Mouse (Mus musculus) heart, postnatal 0 days (tissue): ENCODE measurements around the gene H2-Q4.
"Not testable (repeated sequence)": the region's sequence is repeated elsewhere in the genome, so short reads cannot be mapped to it uniquely, and the experiment has no call there.

ENCODE experiments used
- CTCF ChIP-seq: IDR thresholded peaks from 2 replicates; pipeline ENCODE4 v1.5.1; 2016; ENCODE audit warnings: antibody characterized with exemption, control low read depth, low read depth
- EP300 ChIP-seq: IDR thresholded peaks from 2 replicates; pipeline ENCODE4 v1.6.1; 2016; ENCODE audit warnings: antibody characterized with exemption, low read depth

DNA sequence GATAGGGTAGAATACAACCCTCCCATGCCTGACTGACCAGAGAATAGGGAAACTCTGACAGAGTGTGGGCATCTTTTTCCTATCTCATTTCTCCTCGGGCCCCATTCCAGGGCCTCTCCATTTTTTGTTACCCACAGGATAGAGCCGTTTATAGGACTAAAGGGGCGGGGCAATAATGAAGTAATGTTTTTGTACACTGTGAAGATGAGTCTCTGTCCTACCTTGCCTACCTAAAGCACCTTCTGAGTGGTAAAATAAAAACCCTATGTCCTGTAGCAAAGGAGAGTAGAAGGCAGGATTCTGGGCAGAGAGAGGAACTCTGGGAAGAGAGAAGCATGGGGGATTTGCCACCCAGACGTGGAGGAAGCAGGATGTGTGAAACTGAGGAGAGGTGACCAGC lies 40.1 kb downstream of the H2-Q4 start:
- not testable (repeated sequence) for TF ChIP-seq CTCF, EP300
